Mouse (Mus musculus) CH12.LX (cell line): Measurements from ENCODE around the gene Abca2.

ENCODE experiments used
- BHLHE40 ChIP-seq: IDR thresholded peaks from 2 replicates; pipeline ENCODE4 v1.6.1; 2011; ENCODE audit warnings: mild to moderate bottlenecking, low read depth, low read length, improper control_type of control experiment
- CHD2 ChIP-seq: IDR thresholded peaks from 2 replicates; pipeline ENCODE4 v1.6.1; 2011; ENCODE audit warnings: low read length, improper control_type of control experiment
- CTCF ChIP-seq, 2 experiments: IDR thresholded peaks in 1 of 2; conservative IDR thresholded peaks in 1 of 2; 2 replicates each; pipeline ENCODE4 v1.5.1; 2011 to 2012; ENCODE audit warnings: low read depth in 2 of 2, low read length in 2 of 2, improper control_type of control experiment in 1 of 2, inconsistent platforms in 1 of 2, mild to moderate bottlenecking in 1 of 2, moderate library complexity in 1 of 2
- E2F4 ChIP-seq: IDR thresholded peaks from 2 replicates; pipeline ENCODE4 v1.6.1; 2011; ENCODE audit warnings: low read depth, low read length, improper control_type of control experiment; ENCODE audit not compliant: insufficient replicate concordance
- EP300 ChIP-seq: IDR thresholded peaks from 2 replicates; pipeline ENCODE4 v1.6.1; 2011; ENCODE audit warnings: low read length, improper control_type of control experiment
- JUN ChIP-seq: IDR thresholded peaks from 2 replicates; pipeline ENCODE4 v1.6.1; 2011; ENCODE audit warnings: low read depth, mild to moderate bottlenecking, low read length, improper control_type of control experiment, moderate library complexity; ENCODE audit not compliant: insufficient read depth
- KAT2A ChIP-seq: IDR thresholded peaks from 2 replicates; pipeline ENCODE4 v1.6.1; 2012; ENCODE audit warnings: low read length, improper control_type of control experiment, inconsistent platforms; ENCODE audit not compliant: insufficient replicate concordance
- NRF1 ChIP-seq: IDR thresholded peaks from 2 replicates; pipeline ENCODE4 v1.6.1; 2014; ENCODE audit warnings: low read depth, mild to moderate bottlenecking, inconsistent platforms, low read length, improper control_type of control experiment, moderate library complexity
- POLR2A ChIP-seq: IDR thresholded peaks from 2 replicates; pipeline ENCODE4 v1.6.1; 2011; ENCODE audit warnings: low read depth, mild to moderate bottlenecking, improper control_type of control experiment, low read length
- POLR2AphosphoS2 ChIP-seq: IDR thresholded peaks from 2 replicates; pipeline ENCODE4 v1.6.1; 2011; ENCODE audit warnings: low read depth, low read length, improper control_type of control experiment
- SIN3A ChIP-seq: IDR thresholded peaks from 2 replicates; pipeline ENCODE4 v1.6.1; 2012; ENCODE audit warnings: low read length, improper control_type of control experiment, inconsistent platforms
- TBP ChIP-seq: conservative IDR thresholded peaks from 2 replicates; pipeline ENCODE4 v1.6.1; 2011; ENCODE audit warnings: low read depth, low read length, improper control_type of control experiment
- UBTF ChIP-seq: IDR thresholded peaks from 2 replicates; pipeline ENCODE4 v1.6.1; 2012; ENCODE audit warnings: low read depth, mild to moderate bottlenecking, inconsistent platforms, low read length, improper control_type of control experiment, moderate library complexity
- USF2 ChIP-seq: conservative IDR thresholded peaks from 2 replicates; pipeline ENCODE4 v1.6.1; 2011; ENCODE audit warnings: low read depth, low read length, improper control_type of control experiment

- no peak for TF ChIP-seq USF2
- TF ChIP-seq EP300 = no peak
- no peak for TF ChIP-seq POLR2AphosphoS2
- peak in 1 of 2 experiments; percentile 16; a peak in 2 of 4 replicates for TF ChIP-seq CTCF (conservative IDR thresholded peaks at IDR 0.05 in 1 of 2, IDR thresholded peaks at IDR 0.05 in 1 of 2; ENCODE audit: low read depth in 2 of 2, low read length in 2 of 2)
- TF ChIP-seq NRF1 = no peak
- TF ChIP-seq UBTF = no peak
- TF ChIP-seq TBP = no peak
- TF ChIP-seq SIN3A = no peak
- no peak for TF ChIP-seq KAT2A
- TF ChIP-seq BHLHE40 = no peak
- TF ChIP-seq POLR2A = no peak
- TF ChIP-seq E2F4 = no peak
- TF ChIP-seq JUN = no peak
- TF ChIP-seq CHD2 = no peak
Measured at GRCm38 (mm10) chr2:25458911-25459310, 30.4 kb downstream of the Abca2 start.
